Mouse (Mus musculus) regulatory T cell (primary cell): ENCODE results near the gene Srsf9.
"Not testable (repeated sequence)": the region's sequence is repeated elsewhere in the genome, so short reads cannot be mapped to it uniquely, and the experiment has no call there.

Source experiments
- in situ Hi-C: fragments of 300-600 bp; cut with MboI, MseI; formaldehyde crosslinking; loops from one replicate; pipeline ENCODE4 v1.15.1; 2025; ENCODE audit warnings: high pct_unique_total_duplicates

The Srsf9 gene

DNA sequence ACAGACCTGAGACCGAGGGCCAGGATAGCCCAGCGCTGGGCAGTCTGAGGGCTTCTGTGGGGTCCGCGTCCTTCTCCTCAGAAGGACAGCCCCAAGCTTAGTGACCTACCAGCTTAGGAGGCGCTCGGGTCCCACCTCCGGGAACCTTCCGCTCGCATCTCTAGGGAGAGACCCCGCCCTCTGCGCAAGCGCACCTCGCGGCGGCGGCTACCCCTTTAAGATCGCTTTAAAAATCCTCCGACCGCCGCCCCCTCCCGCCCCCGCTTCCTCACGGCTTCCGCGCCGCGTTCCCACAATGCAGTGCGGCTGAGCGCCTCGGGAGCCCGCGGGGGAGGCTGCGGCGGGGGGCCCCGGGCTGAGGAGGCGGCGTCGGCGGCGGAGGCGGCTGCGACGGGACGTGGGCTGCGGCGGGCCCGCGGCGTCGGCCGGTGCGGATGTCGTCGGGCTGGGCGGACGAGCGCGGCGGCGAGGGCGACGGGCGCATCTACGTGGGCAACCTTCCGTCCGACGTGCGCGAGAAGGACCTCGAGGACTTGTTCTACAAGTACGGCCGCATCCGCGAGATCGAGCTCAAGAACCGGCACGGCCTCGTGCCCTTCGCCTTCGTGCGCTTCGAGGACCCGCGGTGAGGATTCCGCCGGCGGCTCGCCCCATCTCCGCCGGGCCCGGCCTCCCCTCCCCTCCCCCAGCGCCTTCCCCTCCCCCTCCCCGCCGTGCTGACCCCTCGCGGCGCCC is at the start of gene Srsf9:
Srsf9 (plus strand) TSS at position 303 of the 735 bp plus-strand sequence.
- in situ Hi-C loops = no loop called here

DNA sequence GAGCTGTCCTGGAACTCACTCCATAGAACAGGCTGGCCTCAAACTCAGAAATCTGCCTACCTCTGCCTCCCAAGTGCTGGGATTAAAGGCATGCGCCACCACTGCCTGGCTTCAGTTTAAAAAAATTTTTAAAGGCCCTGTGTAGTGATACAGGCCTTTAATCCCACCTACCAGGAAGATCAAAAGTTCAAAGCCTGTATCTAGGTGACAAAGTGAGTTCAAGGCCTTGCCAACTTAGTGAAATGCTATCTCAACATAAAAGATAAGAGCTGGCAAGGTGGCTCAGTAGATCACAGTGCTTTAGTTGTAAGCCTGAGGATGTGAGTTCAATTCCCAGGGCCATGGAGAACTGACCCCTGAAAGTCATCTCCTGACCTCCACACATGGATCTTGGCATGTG is 48.9 kb upstream of the Srsf9 start:
- in situ Hi-C loops = no loop called here

DNA sequence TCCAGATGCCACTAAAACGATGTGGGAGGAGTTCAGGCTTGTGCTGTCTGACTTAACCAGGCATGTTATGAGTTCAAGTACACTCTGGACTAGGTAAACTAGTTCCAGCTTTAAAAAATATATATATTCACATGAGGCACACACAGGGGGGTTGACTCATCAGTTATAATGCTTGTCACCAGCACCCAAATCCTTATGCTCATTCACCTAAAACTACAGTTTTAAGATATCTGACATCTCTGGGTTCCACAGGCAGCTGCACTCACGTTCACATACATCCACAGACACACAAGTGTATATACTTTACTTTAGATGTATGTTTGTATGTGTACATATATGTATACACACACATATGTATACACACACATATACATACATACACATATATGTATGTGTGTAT is 48.2 kb upstream of the Srsf9 start:
- in situ Hi-C loops = no loop called here

DNA sequence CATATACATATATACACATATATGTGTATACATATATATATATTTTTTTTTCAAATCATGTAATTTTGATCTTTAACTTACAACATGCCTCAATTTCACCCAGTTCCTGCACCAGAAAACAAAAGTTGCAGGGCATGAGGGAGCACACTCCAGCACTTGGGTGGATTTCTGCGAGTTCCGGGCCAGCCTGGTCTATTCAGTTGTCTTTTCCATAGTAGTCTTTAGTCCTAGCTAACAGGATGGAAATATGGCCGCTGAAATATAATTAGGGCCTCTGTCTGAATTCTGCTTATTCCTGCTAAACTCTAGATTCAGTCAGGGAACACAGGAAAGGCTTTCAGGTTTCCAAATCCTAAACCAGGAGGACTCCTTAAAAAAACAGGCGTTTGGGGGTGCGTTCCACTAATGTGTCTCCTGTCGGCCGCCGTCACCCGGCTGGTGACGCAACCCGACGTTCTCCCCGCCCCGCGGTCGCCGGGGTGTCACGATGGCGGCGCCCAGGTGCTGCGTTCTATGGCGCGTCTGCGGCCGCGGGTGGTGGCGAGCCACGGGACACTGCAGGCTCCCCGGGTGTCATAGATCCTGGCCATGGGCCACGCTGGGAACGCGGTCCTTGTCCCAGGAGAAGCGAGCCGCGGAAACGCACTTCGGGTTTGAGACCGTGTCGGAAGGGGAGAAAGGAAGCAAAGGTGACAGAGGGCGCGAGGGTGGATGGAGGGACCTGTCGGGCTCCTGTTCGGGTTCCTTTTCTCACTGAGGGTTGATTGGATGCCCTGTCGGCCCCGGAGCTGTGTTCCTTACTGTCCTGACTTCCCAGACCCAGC is 47.5 kb upstream of the Srsf9 start, which contains the start of gene Coq5:
Coq5 (plus strand) TSS at position 441 of the 824 bp plus-strand sequence.
- in situ Hi-C loops = loop anchor here (5.0 kb wide), 1 partner anchor 68 kb away; the partner anchor contains the start of gene Cox6a1

DNA sequence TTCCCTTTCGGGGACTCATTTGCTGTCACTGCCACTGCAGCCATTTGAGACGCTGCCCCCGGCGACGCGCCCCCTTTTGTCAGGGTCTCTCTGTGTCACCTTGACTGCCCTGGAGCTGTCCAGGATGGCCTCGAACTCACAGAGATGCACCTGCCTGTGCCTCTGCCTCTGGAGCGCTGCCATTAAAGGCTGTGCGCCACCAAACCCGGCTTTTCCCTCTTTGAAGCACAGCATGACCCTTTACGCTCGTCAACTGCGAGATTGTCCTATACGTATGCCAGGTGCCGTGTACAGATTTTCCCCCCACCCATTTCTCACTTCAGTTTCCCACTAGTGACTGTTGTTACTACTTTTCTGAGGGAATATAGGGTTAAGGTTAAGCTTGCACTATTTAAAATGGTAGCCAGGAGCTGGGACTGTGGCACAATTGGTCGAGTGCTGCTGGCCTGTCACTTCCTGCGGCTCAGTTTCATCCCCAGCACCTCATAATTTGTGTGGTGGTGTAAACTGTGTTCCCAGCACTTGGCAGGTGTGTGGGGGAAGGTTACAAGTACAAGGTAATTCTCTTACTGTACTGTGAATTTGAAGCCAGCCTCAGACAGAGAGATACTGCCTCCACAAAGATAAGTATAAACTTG is 46.8 kb upstream of the Srsf9 start:
- in situ Hi-C loops = loop anchor here (5.0 kb wide), 1 partner anchor 67 kb away; the partner anchor contains the start of gene Cox6a1

DNA sequence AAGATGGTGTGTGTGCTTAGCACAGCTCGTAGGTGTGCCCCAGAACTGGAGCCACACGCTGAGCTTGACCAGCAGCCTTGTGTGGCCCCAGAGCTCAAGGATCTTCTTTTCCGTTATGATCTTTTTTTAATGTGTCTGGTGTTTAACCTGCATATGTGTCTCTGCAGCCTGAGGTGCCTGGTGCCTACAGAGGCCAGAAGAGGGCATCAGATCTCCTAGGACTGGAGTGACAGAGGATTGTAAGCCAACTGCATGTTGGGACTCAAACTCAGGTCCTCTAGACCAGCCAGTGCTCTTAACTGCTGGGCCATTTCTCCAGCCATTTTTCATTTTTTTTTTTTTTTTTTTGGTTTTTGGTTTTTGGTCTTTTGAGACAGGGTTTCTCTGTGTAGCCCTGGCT is 42.2 kb upstream of the Srsf9 start:
- in situ Hi-C loops = loop anchor here (5.0 kb wide), 1 partner anchor 63 kb away; the partner anchor contains the start of gene Cox6a1

DNA sequence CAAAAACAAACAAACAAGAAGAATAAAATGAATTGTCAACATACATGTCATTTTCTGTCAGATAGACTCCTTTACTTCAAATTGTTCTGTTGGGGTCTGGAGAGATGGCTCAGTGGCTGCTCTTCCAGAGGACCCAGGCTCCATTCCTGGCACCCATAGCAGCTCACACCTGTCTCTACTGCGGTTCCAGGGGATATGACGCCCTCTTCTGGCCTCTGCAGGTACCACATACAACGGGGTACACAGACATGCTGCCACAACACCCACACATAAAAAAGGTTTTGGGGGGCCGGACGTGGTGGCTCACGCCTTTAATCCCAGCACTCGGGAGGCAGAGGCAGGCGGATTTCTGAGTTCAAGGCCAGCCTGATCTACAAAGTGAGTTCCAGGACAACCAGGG is 32.8 kb upstream of the Srsf9 start:
- in situ Hi-C loops = no loop called here

DNA sequence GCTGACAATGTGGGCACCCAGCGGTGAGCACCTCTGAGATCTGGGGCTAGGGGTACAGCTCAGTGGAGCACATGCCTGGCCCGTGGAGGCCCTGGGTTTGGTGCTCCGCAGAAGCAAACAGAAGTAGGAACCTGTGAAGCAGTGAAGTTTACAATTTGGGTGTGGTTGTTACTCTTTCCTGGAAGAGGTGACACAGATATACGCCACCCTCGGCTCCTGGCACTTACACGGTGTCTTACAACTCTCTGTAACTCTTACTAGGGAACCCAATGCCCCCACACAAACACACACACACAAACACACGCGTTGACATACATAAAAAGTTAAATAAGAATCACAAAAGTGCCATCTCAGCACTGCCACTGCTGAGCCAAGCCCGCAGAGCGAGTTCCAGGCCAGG is 30.6 kb upstream of the Srsf9 start:
- in situ Hi-C loops = no loop called here

DNA sequence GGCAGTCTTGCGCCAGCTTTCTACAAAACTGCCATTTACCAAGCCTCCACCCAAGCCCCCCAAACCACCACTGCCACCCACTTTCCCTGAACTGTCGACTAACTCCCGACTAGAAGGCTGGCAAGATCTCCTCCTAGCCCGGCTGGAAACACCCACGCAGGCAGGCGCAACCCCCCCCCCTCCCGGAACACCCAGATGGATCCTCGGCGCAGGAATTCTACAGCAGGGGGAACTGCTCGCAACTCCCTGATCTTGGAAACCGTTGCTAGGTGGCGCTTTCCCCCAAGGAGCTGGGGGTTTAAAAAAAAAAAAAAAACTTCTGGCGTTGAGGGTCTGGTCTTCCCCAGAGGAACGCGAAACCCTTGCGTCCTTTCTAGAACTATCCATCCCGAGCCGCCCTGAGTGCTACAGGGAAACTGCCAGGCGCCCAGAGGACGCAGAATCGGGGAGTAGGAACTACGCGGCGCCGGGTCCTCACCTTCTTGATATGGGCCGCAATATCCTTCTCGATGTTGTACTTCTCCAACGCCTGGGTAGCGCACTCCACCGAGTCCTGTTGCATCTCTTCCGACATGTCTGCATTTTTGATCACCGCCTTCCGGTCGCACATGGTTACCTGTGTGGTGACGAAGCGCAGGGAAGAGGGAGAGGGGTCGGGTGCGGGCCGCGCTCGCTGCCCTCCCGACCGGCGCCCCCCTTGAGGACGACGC is 26.8 kb upstream of the Srsf9 start:
- in situ Hi-C loops = no loop called here

DNA sequence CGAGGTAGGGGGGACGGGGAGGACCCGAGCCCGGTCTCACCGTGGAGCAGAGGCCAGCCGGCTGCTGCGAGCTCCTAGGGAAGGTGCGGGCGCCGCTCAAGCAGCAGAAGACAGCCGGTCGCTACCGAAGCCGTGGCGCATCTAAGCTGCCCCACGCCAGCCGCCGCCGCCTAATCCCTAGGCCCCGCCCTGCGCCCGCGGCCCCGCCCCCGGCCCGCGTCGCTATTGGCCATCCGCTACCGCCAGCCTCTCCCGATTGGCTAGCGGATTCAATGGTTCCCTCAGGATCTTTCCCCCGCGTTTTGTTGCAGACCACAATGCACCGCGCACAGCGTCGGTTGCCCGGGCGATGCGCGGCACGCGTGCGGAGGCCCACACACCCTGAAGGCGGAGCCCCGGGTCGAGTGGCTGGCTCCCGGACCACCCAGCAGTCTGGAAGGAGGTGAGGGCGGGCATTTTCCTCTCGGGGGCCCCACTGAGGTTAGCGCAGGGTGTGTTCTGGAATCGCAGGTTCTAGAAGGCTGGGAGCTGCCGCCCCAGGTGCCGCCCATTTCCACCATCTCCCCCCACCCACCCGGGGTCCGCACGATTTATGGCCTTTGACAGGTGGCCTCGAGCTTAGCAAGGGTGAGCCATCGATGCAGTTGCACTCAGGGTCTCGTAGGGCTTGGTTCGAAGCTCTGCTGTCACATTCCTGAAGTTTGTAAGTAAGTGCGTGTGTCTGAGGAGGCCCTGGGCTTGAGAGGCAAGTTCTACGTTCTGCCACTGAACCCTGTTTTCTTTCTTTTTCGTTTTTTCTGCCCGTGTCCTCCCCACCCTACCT is 26.0 kb upstream of the Srsf9 start, which contains the start of gene Dynll1:
Dynll1 (minus strand) TSS at position 208 of the 823 bp plus-strand sequence.
- in situ Hi-C loops = no loop called here

DNA sequence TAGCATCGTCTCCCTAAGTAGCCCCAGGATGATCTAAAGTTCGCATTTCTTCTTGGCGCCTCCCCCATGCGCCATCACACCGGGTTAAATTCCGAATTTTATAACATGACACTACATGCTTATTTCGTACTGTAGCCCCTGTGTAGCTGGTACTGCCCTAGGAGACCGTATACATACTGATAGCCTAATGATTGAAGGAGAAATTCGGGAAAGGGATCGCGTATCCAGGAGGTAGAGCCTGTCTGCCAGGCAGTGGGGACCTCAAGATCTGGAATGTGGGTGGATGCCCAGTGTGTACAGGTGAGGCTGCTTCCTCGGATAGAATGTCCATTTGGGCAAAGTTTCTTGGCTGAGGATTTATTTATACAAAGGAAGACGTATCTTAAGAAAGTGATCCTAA is 25.4 kb upstream of the Srsf9 start:
- in situ Hi-C loops = no loop called here

DNA sequence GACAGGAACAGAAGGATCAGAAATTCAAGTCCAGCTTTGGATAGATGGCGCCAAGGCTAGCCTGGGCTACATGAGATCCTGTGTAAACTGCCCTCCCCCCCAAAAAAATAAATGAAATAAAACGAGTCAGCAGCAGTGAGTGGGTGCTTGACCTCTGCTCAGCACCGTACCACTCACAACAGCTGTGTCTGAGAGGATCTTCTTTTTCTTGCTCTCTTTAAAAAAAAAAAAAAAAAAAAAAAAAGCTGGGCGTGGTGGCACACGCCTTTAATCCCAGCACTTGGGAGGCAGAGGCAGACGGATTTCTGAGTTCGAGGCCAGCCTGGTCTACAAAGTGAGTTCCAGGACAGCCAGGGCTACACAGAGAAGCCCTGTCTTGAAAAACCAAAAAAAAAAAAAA is 24.8 kb upstream of the Srsf9 start:
- in situ Hi-C loops = not testable (repeated sequence)

DNA sequence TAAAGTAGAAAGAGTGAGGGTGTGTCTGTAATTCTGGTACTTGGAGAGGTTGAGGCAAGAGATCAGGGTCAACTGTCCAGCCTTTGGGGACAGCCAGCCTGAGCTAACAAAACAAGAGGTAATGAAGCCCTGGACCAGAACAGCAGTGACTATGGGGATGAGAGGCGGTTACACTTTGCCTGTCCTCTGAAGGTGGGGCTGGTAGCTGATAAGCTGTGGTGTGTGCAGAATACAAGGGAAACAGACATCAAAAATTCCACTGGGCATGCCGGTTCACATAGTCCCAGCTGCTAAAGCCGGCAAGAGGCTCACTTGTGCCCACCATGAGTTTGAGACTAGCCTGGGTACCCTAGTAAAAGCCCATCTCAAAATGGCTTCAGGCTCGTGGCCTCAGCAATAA is 14.6 kb upstream of the Srsf9 start:
- in situ Hi-C loops = no loop called here

DNA sequence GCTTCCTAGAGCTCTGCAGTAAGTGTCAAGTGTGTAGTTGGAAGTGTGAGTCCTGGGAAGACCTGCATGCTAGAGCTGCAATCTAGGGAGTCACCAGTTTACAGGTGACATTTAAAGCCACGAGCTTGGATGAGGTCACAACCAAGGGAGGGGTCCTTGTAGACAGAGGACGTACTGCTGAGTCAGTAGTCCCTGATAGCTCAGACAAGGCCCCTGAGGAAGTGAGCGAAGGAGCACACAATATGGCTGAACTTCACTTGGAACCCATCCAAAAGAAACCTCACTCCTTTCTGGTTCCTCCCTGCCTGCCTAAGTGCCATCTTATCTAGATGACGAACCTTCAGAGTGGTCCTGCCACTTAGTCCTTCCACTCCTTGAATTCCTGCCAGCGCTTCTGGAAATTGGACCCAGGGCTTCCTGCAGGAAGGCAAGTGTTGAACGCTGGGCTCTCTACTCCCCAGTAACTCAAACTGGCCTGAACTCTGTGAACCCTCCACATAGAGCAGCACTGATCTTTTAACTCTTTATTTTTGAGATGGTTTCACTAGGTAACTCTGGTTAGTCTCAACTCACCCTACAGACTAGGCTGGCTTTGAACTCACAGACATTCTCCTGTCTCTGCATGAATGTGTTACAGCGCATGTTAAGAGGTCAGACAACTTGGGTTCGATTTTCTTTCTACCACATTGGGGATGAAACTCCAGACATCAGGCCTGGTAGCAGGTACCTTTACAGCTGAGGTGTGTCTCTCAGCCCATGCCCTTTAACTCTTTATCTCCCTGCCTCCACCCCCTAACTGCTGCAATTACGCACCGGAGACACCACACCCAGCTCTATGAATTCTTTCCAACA is 13.9 kb upstream of the Srsf9 start:
- in situ Hi-C loops = no loop called here

DNA sequence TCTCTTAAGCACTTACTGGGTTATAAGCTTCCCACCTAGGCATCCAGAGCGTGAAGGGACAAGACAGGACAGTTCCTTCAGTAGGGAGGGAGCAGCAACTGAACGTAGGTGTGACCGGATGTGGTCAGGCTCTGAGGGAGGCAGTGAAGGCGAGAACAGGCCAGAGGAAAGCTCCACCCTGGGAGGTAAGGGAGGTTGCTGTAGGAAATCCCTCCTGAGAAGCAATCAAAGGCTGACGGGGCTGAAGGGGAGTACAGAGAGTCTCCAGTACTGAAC is 13.4 kb upstream of the Srsf9 start:
- in situ Hi-C loops = no loop called here

DNA sequence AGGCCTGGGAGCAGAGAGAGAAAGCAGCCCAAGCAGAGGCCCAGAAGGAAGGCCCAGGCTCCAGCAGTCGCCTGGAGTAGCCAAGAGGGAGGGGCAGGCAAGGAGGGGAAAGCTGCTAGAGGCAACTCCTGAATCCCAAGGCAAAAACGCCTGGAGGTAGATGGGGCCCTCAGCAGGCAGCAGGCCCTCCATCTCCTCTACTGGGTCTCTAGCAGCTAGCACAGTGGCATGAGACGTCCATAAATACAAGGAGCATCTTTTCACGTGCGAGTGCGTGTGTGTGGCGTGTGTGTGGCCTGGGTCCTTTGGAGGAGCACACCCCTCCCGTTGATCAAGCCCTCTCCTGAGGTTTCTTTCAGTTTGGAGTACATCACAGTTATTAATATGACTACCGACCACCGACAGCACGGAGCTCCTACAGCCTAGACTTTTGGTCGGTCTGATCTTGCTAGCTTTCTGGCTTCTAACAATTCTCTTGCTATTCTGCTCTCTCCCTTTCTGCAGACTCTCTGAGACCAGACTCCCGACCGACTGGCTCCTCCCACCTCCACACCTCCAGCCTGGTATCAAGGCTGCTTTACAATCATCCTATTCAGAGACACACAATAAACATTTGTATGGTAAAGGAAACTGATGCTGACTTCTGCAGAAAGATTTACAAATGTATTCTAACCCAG is 9.9 kb upstream of the Srsf9 start:
- in situ Hi-C loops = no loop called here

DNA sequence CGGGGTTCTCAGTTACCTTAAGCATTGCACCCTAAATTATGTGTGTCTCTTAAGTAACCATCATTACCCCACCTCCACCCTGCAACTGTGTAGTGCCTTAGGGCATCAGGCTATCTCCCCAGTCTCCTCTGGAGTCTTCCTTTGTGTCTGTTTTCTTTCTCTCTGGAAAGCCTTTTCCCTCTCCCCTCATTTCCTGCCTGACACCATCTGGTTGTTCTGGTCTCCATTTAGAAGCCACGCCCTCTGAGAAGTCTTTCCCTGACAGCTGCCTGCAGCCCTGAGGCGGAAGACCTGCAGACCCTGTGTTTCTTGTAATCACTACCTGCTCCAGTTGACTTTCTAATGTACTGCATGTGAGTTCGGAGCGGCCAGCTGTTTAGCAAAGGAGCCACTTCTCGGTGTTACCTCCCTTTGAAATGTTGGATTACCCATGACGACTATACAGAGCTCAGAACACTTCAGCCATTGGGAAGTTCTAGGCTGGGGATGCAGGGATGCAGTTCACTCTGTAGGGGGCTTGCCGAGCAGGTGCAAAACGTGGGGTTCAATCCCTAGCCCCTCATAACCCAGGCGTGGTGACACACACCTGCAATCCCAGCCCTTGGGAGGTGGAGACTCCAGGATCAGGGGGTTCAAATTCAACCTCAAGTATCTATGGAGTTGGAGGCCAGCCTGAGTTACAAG is 9.2 kb upstream of the Srsf9 start:
- in situ Hi-C loops = no loop called here

DNA sequence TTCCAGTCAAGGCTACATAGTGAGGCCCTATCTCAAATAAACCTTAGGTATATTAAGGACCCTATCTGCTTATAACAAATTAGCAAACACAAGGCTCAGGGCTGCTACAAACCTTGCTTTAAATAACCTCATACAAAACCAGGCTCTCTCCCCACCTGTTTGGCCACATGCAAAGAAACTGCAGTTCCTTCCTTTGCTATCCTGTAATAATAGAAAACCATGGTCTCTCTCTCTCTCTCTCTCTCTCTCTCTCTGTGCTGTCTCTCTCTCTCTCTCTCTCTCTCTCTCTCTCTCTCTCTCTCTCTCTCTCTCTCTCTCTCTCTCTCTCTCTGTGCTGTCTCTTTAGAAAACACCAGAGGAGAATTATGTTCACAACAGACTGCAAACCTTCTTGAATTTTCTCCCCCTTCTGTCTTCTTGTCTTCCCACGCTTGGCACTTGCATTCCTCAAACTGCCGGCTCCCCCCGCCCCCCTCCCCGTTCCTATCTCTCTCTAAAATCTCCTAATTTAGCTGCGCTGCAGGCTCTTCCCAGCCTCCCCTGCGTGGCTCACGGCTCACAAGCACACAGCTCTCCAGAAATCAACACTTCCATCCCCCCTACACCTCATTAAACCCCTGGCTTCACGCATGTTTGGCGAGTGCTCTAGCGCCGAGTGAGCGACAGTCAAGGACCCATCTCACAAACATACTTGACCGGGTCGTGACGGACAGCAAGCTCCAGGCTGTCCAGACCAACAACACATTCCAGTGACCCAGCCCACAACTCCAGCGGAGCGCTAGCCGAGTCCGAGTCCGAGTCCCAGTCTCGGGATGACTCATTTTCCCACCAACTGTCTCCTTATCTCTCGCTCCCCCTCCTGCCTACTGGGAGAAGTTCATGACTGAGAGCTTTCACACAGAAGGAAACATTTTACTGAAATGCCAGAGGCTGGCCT is 7.7 kb upstream of the Srsf9 start:
- in situ Hi-C loops = no loop called here
